Mouse (Mus musculus): ENCODE measurements around the gene Kif23.
A peak's percentile ranks its signal among the peaks of the same experiment; 100 is the strongest.

Gene Kif23

GRCm38 (mm10) chr9:61947402-61948346, 1.1 kb upstream of the Kif23 start:
- DNase-seq (ENCODE audit: low read depth, low spot score), result peak; percentile 73

GRCm38 (mm10) chr9:61945973-61946611, 482 bp downstream of the Kif23 start:
- DNase-seq (ENCODE audit: low read depth, low spot score), result peak; percentile 59

GRCm38 (mm10) chr9:61941054-61941453, 5.5 kb downstream of the Kif23 start:
- no peak for DNase-seq (ENCODE audit: low read depth, low spot score)

- DNase-seq (ENCODE audit: low read depth, low spot score), result no peak
These were observed 13.2 kb downstream of the Kif23 start for GRCm38 (mm10) chr9:61933333-61933732.

GRCm38 (mm10) chr9:61932009-61932408, 14.6 kb downstream of the Kif23 start:
- DNase-seq (ENCODE audit: low read depth, low spot score), result no peak

- DNase-seq (ENCODE audit: low read depth, low spot score), result no peak
These were observed 21.4 kb downstream of the Kif23 start for GRCm38 (mm10) chr9:61925086-61925660.

- no peak for DNase-seq (ENCODE audit: low read depth, low spot score)
These were observed 26.2 kb downstream of the Kif23 start for GRCm38 (mm10) chr9:61920331-61920730.

GRCm38 (mm10) chr9:61919464-61919863, 27.1 kb downstream of the Kif23 start:
- DNase-seq (ENCODE audit: low read depth, low spot score), result no peak

GRCm38 (mm10) chr9:61917436-61917835, 29.1 kb downstream of the Kif23 start:
- no peak for DNase-seq (ENCODE audit: low read depth, low spot score)

- no peak for DNase-seq (ENCODE audit: low read depth, low spot score)
These were observed 29.6 kb downstream of the Kif23 start for GRCm38 (mm10) chr9:61916986-61917385.

- no peak for DNase-seq (ENCODE audit: low read depth, low spot score)
These were observed 31.1 kb downstream of the Kif23 start for GRCm38 (mm10) chr9:61915393-61916005.

- no peak for DNase-seq (ENCODE audit: low read depth, low spot score)
These were observed 31.7 kb downstream of the Kif23 start for GRCm38 (mm10) chr9:61914917-61915300.

GRCm38 (mm10) chr9:61914203-61914916, 32.2 kb downstream of the Kif23 start, which contains the start of gene Rplp1:
Gene Rplp1 (minus strand): TSS chr9:61914542.
- DNase-seq (ENCODE audit: low read depth, low spot score), result peak; percentile 89

GRCm38 (mm10) chr9:61911300-61912128, 35.1 kb downstream of the Kif23 start:
- no peak for DNase-seq (ENCODE audit: low read depth, low spot score)

GRCm38 (mm10) chr9:61910526-61911256, 35.9 kb downstream of the Kif23 start:
- DNase-seq (ENCODE audit: low read depth, low spot score), result no peak

GRCm38 (mm10) chr9:61909633-61910032, 36.9 kb downstream of the Kif23 start:
- DNase-seq (ENCODE audit: low read depth, low spot score), result no peak

GRCm38 (mm10) chr9:61908832-61909407, 37.7 kb downstream of the Kif23 start:
- no peak for DNase-seq (ENCODE audit: low read depth, low spot score)

- DNase-seq (ENCODE audit: low read depth, low spot score), result no peak
These were observed 38.2 kb downstream of the Kif23 start for GRCm38 (mm10) chr9:61908341-61908740.

- DNase-seq (ENCODE audit: low read depth, low spot score), result no peak
These were observed 38.8 kb downstream of the Kif23 start for GRCm38 (mm10) chr9:61907621-61908295.
